Mouse (Mus musculus) heart, embryonic 15.5 days (tissue): Measurements from ENCODE around the gene Rfc1. TPM values are rescaled to one million over a fixed set of nuclear protein-coding genes. Genes with fewer than 3 reads are reported as not detected.
A peak's percentile ranks its signal among the peaks of the same experiment; 100 is the strongest.
"Not testable (repeated sequence)": the region's sequence is repeated elsewhere in the genome, so short reads cannot be mapped to it uniquely, and the experiment has no call there.

Source experiments
- ATAC-seq: fragments of 200-750 bp; cut with Nextera tagmentation; replicated peaks from 2 replicates; pipeline ENCODE4 v1.8.0; 2017; ENCODE audit warnings: low read depth, moderate TSS enrichment; ENCODE audit not compliant: insufficient number of reproducible peaks, insufficient read depth, low FRiP score
- H3K27ac ChIP-seq: fragments of 300-500 bp; sonication (generic); 2 replicates; pipeline ENCODE4 v1.5.1; 2015; ENCODE audit warnings: mild to moderate bottlenecking, inconsistent platforms
- H3K27me3 ChIP-seq: fragments of 300-500 bp; sonication (generic); 2 replicates; pipeline ENCODE4 v1.6.1; 2015; ENCODE audit warnings: inconsistent platforms
- H3K36me3 ChIP-seq: fragments of 300-500 bp; sonication (generic); 2 replicates; pipeline ENCODE4 v1.6.1; 2015; ENCODE audit warnings: mild to moderate bottlenecking, inconsistent platforms
- H3K4me1 ChIP-seq: fragments of 300-500 bp; sonication (generic); replicated peaks from 2 replicates; pipeline ENCODE4 v1.6.1; 2015; ENCODE audit warnings: inconsistent platforms
- H3K4me2 ChIP-seq: fragments of 300-500 bp; sonication (generic); 2 replicates; pipeline ENCODE4 v1.6.1; 2015; ENCODE audit warnings: inconsistent platforms, mild to moderate bottlenecking, moderate library complexity
- H3K4me3 ChIP-seq: fragments of 300-500 bp; sonication (generic); 2 replicates; pipeline ENCODE4 v1.5.1; 2015; ENCODE audit warnings: mild to moderate bottlenecking, inconsistent platforms
- H3K9ac ChIP-seq: fragments of 300-500 bp; sonication (generic); 2 replicates; pipeline ENCODE4 v1.6.1; 2015; ENCODE audit warnings: mild to moderate bottlenecking, inconsistent platforms
- H3K9me3 ChIP-seq: fragments of 300-500 bp; sonication (generic); replicated peaks from 2 replicates; pipeline ENCODE4 v1.6.1; 2016; ENCODE audit warnings: inconsistent platforms
- WGBS: fragments of 180-500 bp; shearing (Covaris S2); methylation state at CpG from one replicate; pipeline ENCODE4 v1.1.7; 2015; ENCODE audit warnings: mixed read lengths; 5-methylcytosine and 5-hydroxymethylcytosine counted together
- polyA plus RNA-seq: library from polyadenylated mRNA; unstranded; fragments of >200 nt; fragmentation: Nextera tagmentation; extraction: Ambion mirVana; gene quantifications from 2 replicates; pipeline ENCODE4 v1.2.1, GENCODE M21; 2015

The Rfc1 gene
- polyA plus RNA-seq, 1 experiment from 2014 or later: 58.2 TPM

GRCm38 (mm10) chr5:65299623-65300022 lies 35.8 kb downstream of the Rfc1 start:
- H3K36me3 ChIP-seq: peaks cover 29% of the 10 kb centered on the region
- not testable (repeated sequence) for H3K27ac ChIP-seq, ATAC-seq, H3K9ac ChIP-seq, H3K4me3 ChIP-seq, H3K27me3 ChIP-seq, H3K4me1 ChIP-seq, H3K9me3 ChIP-seq, H3K4me2 ChIP-seq
- 92% methylated on average over 1 of the region's 1 CpGs for WGBS

DNA sequence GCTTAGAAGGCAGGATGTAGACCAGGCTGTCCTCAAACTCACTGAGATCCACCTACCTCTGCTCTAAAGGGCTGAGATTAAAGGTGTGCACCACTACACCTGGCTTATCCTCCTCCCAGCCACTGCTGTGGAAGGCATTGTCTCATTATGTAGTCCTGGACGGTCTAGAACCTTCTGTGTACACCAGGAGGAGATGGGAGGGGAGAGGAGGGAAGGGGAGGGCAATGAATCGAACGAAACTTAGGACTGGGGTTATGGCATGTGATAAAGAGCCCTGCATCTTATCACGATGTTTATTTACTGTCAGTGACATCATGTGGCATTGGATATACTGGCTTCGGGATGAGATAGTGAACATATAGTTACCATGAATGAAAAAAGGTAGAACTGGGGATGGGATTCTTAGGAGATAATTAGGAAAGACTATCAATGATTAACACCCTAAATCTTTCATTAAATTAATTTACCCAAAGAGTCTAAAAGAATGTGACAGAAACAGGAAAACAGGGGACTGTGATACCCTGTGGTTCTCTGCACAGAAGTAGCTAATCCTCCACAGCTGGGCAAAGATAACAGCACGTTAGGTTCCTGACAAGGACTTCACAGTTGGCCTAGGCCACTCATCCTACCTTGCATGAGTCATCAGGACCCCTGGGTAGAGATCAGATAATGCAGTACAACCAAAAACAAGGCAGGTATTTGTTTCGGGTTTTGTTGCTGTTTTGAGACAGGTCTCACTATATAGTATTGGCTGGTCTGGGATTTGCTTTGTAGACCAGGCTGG lies 37.1 kb downstream of the Rfc1 start:
- peaks cover 30% of the 10 kb centered on the region for H3K36me3 ChIP-seq
- H3K4me3 ChIP-seq: no peak overlapping the region
- no peak overlapping the region for H3K27ac ChIP-seq
- 58% methylated on average over 7 of the region's 7 CpGs for WGBS
- no peak overlapping the region for H3K4me2 ChIP-seq
- no peak for ATAC-seq
- H3K4me1 ChIP-seq: no peaks in the 10 kb centered on the region
- H3K27me3 ChIP-seq: no peaks in the 10 kb centered on the region
- no peaks in the 10 kb centered on the region for H3K9me3 ChIP-seq
- no peak overlapping the region for H3K9ac ChIP-seq

- peaks cover 39% of the 10 kb centered on the region for H3K36me3 ChIP-seq
- H3K4me3 ChIP-seq: no peak overlapping the region
- no peaks in the 10 kb centered on the region for H3K9me3 ChIP-seq
- H3K4me2 ChIP-seq: no peak overlapping the region
- no peaks in the 10 kb centered on the region for H3K4me1 ChIP-seq
- ATAC-seq: no peak
- H3K27ac ChIP-seq: no peak overlapping the region
- 35% methylated on average over 2 of the region's 2 CpGs for WGBS
- H3K9ac ChIP-seq: no peak overlapping the region
- no peaks in the 10 kb centered on the region for H3K27me3 ChIP-seq
These were observed 41.2 kb downstream of the Rfc1 start for GRCm38 (mm10) chr5:65294270-65294669.

GRCm38 (mm10) chr5:65293627-65294026 lies 41.8 kb downstream of the Rfc1 start:
- Histone ChIP-seq H3K27me3 (no peaks in the 10 kb centered on the region), H3K4me3 (no peak overlapping the region), H3K4me2 (no peak overlapping the region), H3K36me3 (peaks cover 39% of the 10 kb centered on the region), H3K9ac (no peak overlapping the region), H3K4me1 (no peaks in the 10 kb centered on the region), H3K9me3 (no peaks in the 10 kb centered on the region), H3K27ac (no peak overlapping the region)
- no peak for ATAC-seq
- WGBS: 88% methylated on average over 6 of the region's 6 CpGs

- WGBS: 78% methylated on average over 8 of the region's 8 CpGs
- H3K4me3 ChIP-seq: not testable (repeated sequence)
- peaks cover 59% of the 10 kb centered on the region for H3K36me3 ChIP-seq
These were observed 46.5 kb downstream of the Rfc1 start for GRCm38 (mm10) chr5:65289009-65289408.

GRCm38 (mm10) chr5:65287751-65288701 lies 47.4 kb downstream of the Rfc1 start:
- Histone ChIP-seq H3K36me3 (peaks cover 58% of the 10 kb centered on the region), H3K4me1 (no peaks in the 10 kb centered on the region), H3K27me3 (no peaks in the 10 kb centered on the region), H3K9ac (no peak overlapping the region), H3K27ac (no peak overlapping the region), H3K9me3 (no peaks in the 10 kb centered on the region), H3K4me3 (no peak overlapping the region), H3K4me2 (no peak overlapping the region)
- no peak for ATAC-seq
- WGBS: 76% methylated on average over 24 of the region's 24 CpGs

More at GRCm38 (mm10) chr5:65289009-65289408, 46.5 kb downstream of the Rfc1 start:
- not testable (repeated sequence) for H3K4me2 ChIP-seq, H3K27ac ChIP-seq, ATAC-seq, H3K27me3 ChIP-seq, H3K4me1 ChIP-seq, H3K9ac ChIP-seq, H3K9me3 ChIP-seq

GRCm38 (mm10) chr5:65284171-65284570 lies 51.3 kb downstream of the Rfc1 start:
- no peak overlapping the region for H3K9ac ChIP-seq
- no peak for ATAC-seq
- no peaks in the 10 kb centered on the region for H3K27me3 ChIP-seq
- WGBS: 97% methylated on average over 3 of the region's 3 CpGs
- H3K4me2 ChIP-seq: no peak overlapping the region
- no peak overlapping the region for H3K27ac ChIP-seq
- no peaks in the 10 kb centered on the region for H3K9me3 ChIP-seq
- no peak overlapping the region for H3K4me3 ChIP-seq
- H3K4me1 ChIP-seq: peaks cover 4% of the 10 kb centered on the region; the same call in 1 of the 2 replicates
- peaks cover 45% of the 10 kb centered on the region for H3K36me3 ChIP-seq

DNA sequence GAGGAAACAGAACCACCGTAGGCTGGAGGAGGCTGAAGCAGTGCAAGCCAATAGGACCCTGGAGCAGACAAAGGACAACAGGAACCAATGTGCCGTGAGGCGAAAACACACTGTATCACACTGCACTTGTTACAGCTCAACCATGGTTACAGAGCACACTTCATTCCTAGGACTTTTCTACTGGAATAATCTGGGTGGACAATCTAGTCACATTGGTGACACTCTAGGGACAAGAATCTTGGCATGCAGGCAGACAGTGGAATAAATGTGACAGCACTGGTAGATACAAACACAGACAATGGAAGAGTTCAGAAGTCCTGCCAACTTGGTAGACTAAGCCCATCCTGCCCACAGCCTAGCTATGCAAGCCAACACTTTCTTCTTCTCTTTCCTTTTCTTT lies 54.3 kb downstream of the Rfc1 start:
- 92% methylated on average over 3 of the region's 3 CpGs for WGBS
- Histone ChIP-seq H3K36me3 (peaks cover 48% of the 10 kb centered on the region), H3K9me3 (no peaks in the 10 kb centered on the region), H3K27ac (no peak overlapping the region), H3K4me2 (no peak overlapping the region), H3K9ac (no peak overlapping the region), H3K27me3 (no peaks in the 10 kb centered on the region), H3K4me3 (no peak overlapping the region), H3K4me1 (peaks cover 8% of the 10 kb centered on the region; the same call in 1 of the 2 replicates)
- no peak for ATAC-seq

GRCm38 (mm10) chr5:65279133-65279651 lies 56.3 kb downstream of the Rfc1 start:
- H3K9ac ChIP-seq: no peak overlapping the region
- no peaks in the 10 kb centered on the region for H3K9me3 ChIP-seq
- H3K27ac ChIP-seq: no peak overlapping the region
- no peak overlapping the region for H3K4me3 ChIP-seq
- peaks cover 8% of the 10 kb centered on the region; the same call in 1 of the 2 replicates for H3K4me1 ChIP-seq
- H3K36me3 ChIP-seq: peaks cover 46% of the 10 kb centered on the region
- WGBS: 70% methylated on average over 6 of the region's 6 CpGs
- ATAC-seq: peak; percentile 60
- H3K27me3 ChIP-seq: no peaks in the 10 kb centered on the region
- no peak overlapping the region for H3K4me2 ChIP-seq

GRCm38 (mm10) chr5:65273966-65274365 lies 61.5 kb downstream of the Rfc1 start:
- H3K9ac ChIP-seq: no peak overlapping the region
- no peaks in the 10 kb centered on the region for H3K27me3 ChIP-seq
- H3K4me2 ChIP-seq: no peak overlapping the region
- H3K27ac ChIP-seq: no peak overlapping the region
- no peak for ATAC-seq
- no peaks in the 10 kb centered on the region for H3K9me3 ChIP-seq
- WGBS: 81% methylated on average over 3 of the region's 3 CpGs
- H3K4me1 ChIP-seq: peaks cover 3% of the 10 kb centered on the region; the same call in 1 of the 2 replicates
- peaks cover 70% of the 10 kb centered on the region for H3K36me3 ChIP-seq
- no peak overlapping the region for H3K4me3 ChIP-seq

DNA sequence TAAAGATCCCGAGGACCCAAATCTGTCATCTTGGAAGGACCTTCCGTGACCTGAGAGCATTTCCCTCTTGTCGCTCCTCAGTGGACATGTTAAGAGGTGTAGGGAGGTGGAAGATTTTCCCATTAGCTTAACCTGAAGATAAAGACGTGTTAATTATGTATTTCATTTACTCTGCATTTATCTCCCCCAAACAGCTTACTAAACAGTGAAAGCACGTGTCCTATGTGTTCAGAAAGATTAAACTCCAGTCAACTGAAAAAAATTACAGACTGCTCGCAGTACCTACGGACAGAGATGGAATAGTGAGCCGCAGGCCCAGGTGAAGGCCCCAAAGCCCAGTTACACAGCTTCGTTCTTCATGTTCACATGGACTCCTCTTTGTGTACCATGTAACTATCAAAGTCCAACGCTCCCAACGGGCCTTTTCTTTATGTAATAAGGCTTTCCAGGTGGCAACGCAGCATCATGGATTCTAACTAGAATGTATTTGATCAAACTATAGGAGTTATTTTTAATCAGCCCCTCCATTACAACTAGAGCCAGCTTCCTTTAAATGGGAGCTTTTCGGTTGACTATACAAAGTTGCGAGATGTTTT lies 77.5 kb downstream of the Rfc1 start:
- no peaks in the 10 kb centered on the region for H3K4me1 ChIP-seq
- H3K27me3 ChIP-seq: no peaks in the 10 kb centered on the region
- WGBS: 93% methylated on average over 14 of the region's 14 CpGs
- H3K27ac ChIP-seq: no peak overlapping the region
- H3K4me3 ChIP-seq: no peak overlapping the region
- peaks cover 40% of the 10 kb centered on the region for H3K36me3 ChIP-seq
- no peak overlapping the region for H3K9ac ChIP-seq
- ATAC-seq: no peak
- no peaks in the 10 kb centered on the region for H3K9me3 ChIP-seq
- no peak overlapping the region for H3K4me2 ChIP-seq
